Mouse (Mus musculus) retina, embryonic 14.5 days (tissue): ENCODE measurements around the gene Rasd1.
A peak's percentile ranks its signal among the peaks of the same experiment; 100 is the strongest.
"Not testable (repeated sequence)": the region's sequence is repeated elsewhere in the genome, so short reads cannot be mapped to it uniquely, and the experiment has no call there.

Experiments
- DNase-seq: peaks from one replicate; pipeline ENCODE4 v3.0.0-alpha.2; 2015; ENCODE audit warnings: low spot score

Gene Rasd1

GRCm38 (mm10) chr11:59960476-59961337, 4.0 kb downstream of the Rasd1 start:
- DNase-seq: no peak

GRCm38 (mm10) chr11:59959453-59959852, 5.3 kb downstream of the Rasd1 start:
- DNase-seq: no peak

GRCm38 (mm10) chr11:59956749-59957148, 8.0 kb downstream of the Rasd1 start:
- DNase-seq: no peak

GRCm38 (mm10) chr11:59952892-59953291, 11.9 kb downstream of the Rasd1 start:
- DNase-seq: no peak

- peak; percentile 33 for DNase-seq
Measured at GRCm38 (mm10) chr11:59948401-59948767, 16.4 kb downstream of the Rasd1 start.

GRCm38 (mm10) chr11:59947752-59948400, 16.9 kb downstream of the Rasd1 start, which contains the start of gene Med9:
Med9 (plus strand) TSS chr11:59948206.
- DNase-seq: peak; percentile 97

GRCm38 (mm10) chr11:59944855-59945254, 19.9 kb downstream of the Rasd1 start:
- not testable (repeated sequence) for DNase-seq

- DNase-seq: no peak
Measured at GRCm38 (mm10) chr11:59941391-59941790, 23.4 kb downstream of the Rasd1 start.

GRCm38 (mm10) chr11:59940645-59941044, 24.1 kb downstream of the Rasd1 start:
- no peak for DNase-seq

GRCm38 (mm10) chr11:59939821-59940220, 24.9 kb downstream of the Rasd1 start:
- no peak for DNase-seq

GRCm38 (mm10) chr11:59937615-59938014, 27.1 kb downstream of the Rasd1 start:
- DNase-seq: no peak

- no peak for DNase-seq
Measured at GRCm38 (mm10) chr11:59937023-59937422, 27.7 kb downstream of the Rasd1 start.

GRCm38 (mm10) chr11:59933943-59934342, 30.8 kb downstream of the Rasd1 start:
- DNase-seq: no peak

GRCm38 (mm10) chr11:59932560-59933337, 32.0 kb downstream of the Rasd1 start:
- DNase-seq: no peak

GRCm38 (mm10) chr11:59930031-59930430, 34.7 kb downstream of the Rasd1 start:
- peak; percentile 51 for DNase-seq

GRCm38 (mm10) chr11:59921265-59921664, 43.5 kb downstream of the Rasd1 start:
- peak; percentile 41 for DNase-seq

GRCm38 (mm10) chr11:59920331-59920730, 44.4 kb downstream of the Rasd1 start:
- no peak for DNase-seq

GRCm38 (mm10) chr11:59919401-59919800, 45.3 kb downstream of the Rasd1 start:
- DNase-seq: no peak

GRCm38 (mm10) chr11:59918014-59918413, 46.7 kb downstream of the Rasd1 start:
- peak; percentile 19 for DNase-seq

- no peak for DNase-seq
Measured at GRCm38 (mm10) chr11:59913702-59914101, 51.0 kb downstream of the Rasd1 start.
